Mouse (Mus musculus): ENCODE results near the gene Ak4. TPM values are rescaled to one million over a fixed set of nuclear protein-coding genes. Genes with fewer than 3 reads are reported as not detected.

Gene Ak4
- polyA plus RNA-seq (2012; rRNA removed) (17.9 and 18.4 TPM in 2 replicates), polyA plus RNA-seq (2014; fragmentation: Nextera tagmentation; extraction: Ambion mirVana) (5.8 TPM in 2 replicates)

DNA sequence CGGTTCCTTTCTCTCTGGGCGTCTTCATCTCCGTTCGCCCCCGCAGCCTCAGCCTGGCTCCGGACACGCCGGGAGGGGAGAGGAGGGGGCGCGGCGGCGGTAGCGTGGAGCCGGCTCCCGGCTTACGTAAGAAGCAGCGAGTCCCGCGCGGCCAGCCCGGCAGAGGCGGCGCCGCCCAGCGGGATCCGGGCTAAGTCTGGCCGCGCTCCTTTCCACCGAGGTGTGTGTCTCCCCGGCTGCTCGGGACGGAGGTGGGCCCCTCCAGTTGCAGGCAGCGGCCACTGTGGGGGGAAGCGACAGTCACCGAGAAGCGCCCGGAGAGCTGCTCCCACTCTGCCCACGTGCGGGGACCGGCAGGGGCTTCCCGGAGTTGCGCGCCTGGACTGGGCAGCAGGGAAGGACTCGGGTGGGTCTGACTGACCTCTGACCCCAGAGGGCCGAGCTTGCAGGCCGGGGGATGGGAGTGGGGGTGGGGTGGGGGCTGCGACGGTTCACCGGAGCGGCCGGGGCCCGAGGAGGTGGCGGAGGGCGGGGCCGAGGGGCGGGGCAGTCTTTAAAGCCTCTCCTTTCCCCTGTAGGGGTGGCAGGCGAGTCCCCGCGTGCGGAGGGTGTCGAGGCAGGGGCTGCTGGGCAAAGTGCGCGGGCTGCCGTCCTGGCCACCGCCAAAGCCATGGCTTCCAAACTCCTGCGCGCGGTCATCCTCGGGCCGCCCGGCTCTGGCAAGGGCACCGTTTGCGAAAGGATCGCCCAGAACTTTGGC is at the start of gene Ak4:
TSS of gene Ak4 (plus strand) at position 127 of the 760 bp plus-strand sequence.
- WGBS, result under 1% methylated on average over 35 of the region's 74 CpGs
- H3K9me3 ChIP-seq (ENCODE audit: control insufficient read depth, low read length), result no peaks in the 10 kb centered on the region
- peak within 1 kb of the TSS; percentile 55 for H3K27ac ChIP-seq (replicated peaks; ENCODE audit: low read depth, low read length)
- peak within 1 kb of the TSS; percentile 89 for H3K4me2 ChIP-seq (replicated peaks; ENCODE audit: low read depth, low read length, severe bottlenecking)
- no peaks in the 10 kb centered on the region for H3K27me3 ChIP-seq (ENCODE audit: control insufficient read depth, insufficient read depth, low read length)
- peak within 1 kb of the TSS; percentile 87 for H3K9ac ChIP-seq (ENCODE audit: low read depth, low read length, severe bottlenecking)
- H3K4me1 ChIP-seq (ENCODE audit: control insufficient read depth, insufficient read depth, low read length), result peaks cover 5% of the 10 kb centered on the region; the same call in 1 of the 2 replicates
- peak; percentile 84 for ATAC-seq (ENCODE audit: low FRiP score, low read depth)
- H3K4me3 ChIP-seq (replicated peaks; ENCODE audit: low read length), result peak within 1 kb of the TSS; percentile 87
- DNase-seq (ENCODE audit: low spot score), result peak; percentile 31
- no peaks in the 10 kb centered on the region for H3K36me3 ChIP-seq (ENCODE audit: control insufficient read depth, insufficient read depth, low read length)
- 0 out of 2 replicates have a peak, but pooled peaks have one; percentile 15 for TF ChIP-seq POLR2A (IDR thresholded peaks at IDR 0.05; ENCODE audit: borderline replicate concordance, extremely low read depth, insufficient read depth, insufficient read length)

DNA sequence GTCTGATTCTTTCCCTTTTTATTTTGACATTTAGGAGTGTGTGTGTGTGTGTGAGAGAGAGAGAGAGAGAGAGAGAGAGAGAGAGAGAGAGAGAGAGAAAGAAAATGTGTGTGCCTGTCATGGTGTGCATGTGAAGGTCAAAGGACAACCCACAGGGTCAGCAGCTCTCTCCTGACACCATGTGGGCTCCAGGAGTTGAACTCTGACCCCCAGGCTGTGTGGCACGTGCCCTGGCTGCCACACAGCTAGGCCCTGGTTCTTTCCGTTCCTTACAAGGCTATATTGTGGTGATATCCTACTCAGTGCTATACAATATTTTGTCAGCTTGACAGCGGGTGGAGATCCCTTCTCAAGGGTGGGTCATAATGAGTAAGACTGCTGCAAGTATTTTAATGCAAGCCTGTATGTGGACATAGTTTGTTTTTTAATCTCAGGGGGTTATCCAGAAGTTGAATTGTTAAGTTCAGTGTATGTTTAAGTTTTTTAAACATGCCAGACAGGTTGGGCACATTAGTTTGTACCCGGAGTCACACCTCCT is 49.3 kb upstream of the Ak4 start:
- no peak for TF ChIP-seq POLR2A (IDR thresholded peaks at IDR 0.05; ENCODE audit: borderline replicate concordance, extremely low read depth, insufficient read depth, insufficient read length)
- Histone ChIP-seq H3K36me3 (ENCODE audit: control insufficient read depth, insufficient read depth, low read length) (no peaks in the 10 kb centered on the region), H3K27me3 (ENCODE audit: control insufficient read depth, insufficient read depth, low read length) (no peaks in the 10 kb centered on the region), H3K4me1 (ENCODE audit: control insufficient read depth, insufficient read depth, low read length) (no peaks in the 10 kb centered on the region), H3K9ac (ENCODE audit: low read depth, low read length, severe bottlenecking) (no peak overlapping the region), H3K9me3 (ENCODE audit: control insufficient read depth, low read length) (no peaks in the 10 kb centered on the region), H3K4me3 (replicated peaks; ENCODE audit: low read length) (no peak overlapping the region), H3K4me2 (replicated peaks; ENCODE audit: low read depth, low read length, severe bottlenecking) (no peak overlapping the region), H3K27ac (replicated peaks; ENCODE audit: low read depth, low read length) (no peak overlapping the region)
- DNase-seq (ENCODE audit: low spot score), result no peak
- ATAC-seq (ENCODE audit: low FRiP score, low read depth), result no peak
- 61% methylated on average over 4 of the region's 4 CpGs for WGBS

- DNase-seq (ENCODE audit: low spot score) (no peak), ATAC-seq (ENCODE audit: low FRiP score, low read depth) (no peak)
- no peak for TF ChIP-seq POLR2A (IDR thresholded peaks at IDR 0.05; ENCODE audit: borderline replicate concordance, extremely low read depth, insufficient read depth, insufficient read length)
- no peaks in the 10 kb centered on the region for H3K9me3 ChIP-seq (ENCODE audit: control insufficient read depth, low read length)
- no peaks in the 10 kb centered on the region for H3K4me1 ChIP-seq (ENCODE audit: control insufficient read depth, insufficient read depth, low read length)
- H3K9ac ChIP-seq (ENCODE audit: low read depth, low read length, severe bottlenecking), result no peak overlapping the region
- H3K4me2 ChIP-seq (replicated peaks; ENCODE audit: low read depth, low read length, severe bottlenecking), result no peak overlapping the region
- WGBS, result 70% methylated on average over 2 of the region's 2 CpGs
- H3K36me3 ChIP-seq (ENCODE audit: control insufficient read depth, insufficient read depth, low read length), result no peaks in the 10 kb centered on the region
- H3K4me3 ChIP-seq (replicated peaks; ENCODE audit: low read length), result no peak overlapping the region
- H3K27ac ChIP-seq (replicated peaks; ENCODE audit: low read depth, low read length), result no peak overlapping the region
- H3K27me3 ChIP-seq (ENCODE audit: control insufficient read depth, insufficient read depth, low read length), result no peaks in the 10 kb centered on the region
Measured at GRCm38 (mm10) chr4:101372283-101372682, 46.8 kb upstream of the Ak4 start.

- H3K9me3 ChIP-seq (ENCODE audit: control insufficient read depth, low read length), result no peaks in the 10 kb centered on the region
- no peaks in the 10 kb centered on the region for H3K36me3 ChIP-seq (ENCODE audit: control insufficient read depth, insufficient read depth, low read length)
- TF ChIP-seq POLR2A (IDR thresholded peaks at IDR 0.05; ENCODE audit: borderline replicate concordance, extremely low read depth, insufficient read depth, insufficient read length), result no peak
- no peak overlapping the region for H3K9ac ChIP-seq (ENCODE audit: low read depth, low read length, severe bottlenecking)
- ATAC-seq (ENCODE audit: low FRiP score, low read depth) (no peak), DNase-seq (ENCODE audit: low spot score) (no peak)
- no peak overlapping the region for H3K27ac ChIP-seq (replicated peaks; ENCODE audit: low read depth, low read length)
- H3K4me1 ChIP-seq (ENCODE audit: control insufficient read depth, insufficient read depth, low read length), result no peaks in the 10 kb centered on the region
- no peak overlapping the region for H3K4me2 ChIP-seq (replicated peaks; ENCODE audit: low read depth, low read length, severe bottlenecking)
- no peaks in the 10 kb centered on the region for H3K27me3 ChIP-seq (ENCODE audit: control insufficient read depth, insufficient read depth, low read length)
- WGBS, result 91% methylated on average over 6 of the region's 6 CpGs
- H3K4me3 ChIP-seq (replicated peaks; ENCODE audit: low read length), result no peak overlapping the region
Measured at GRCm38 (mm10) chr4:101372751-101373150, 46.3 kb upstream of the Ak4 start.

GRCm38 (mm10) chr4:101374104-101374503 is 45.0 kb upstream of the Ak4 start:
- DNase-seq (ENCODE audit: low spot score) (no peak), ATAC-seq (ENCODE audit: low FRiP score, low read depth) (no peak)
- Histone ChIP-seq H3K9me3 (ENCODE audit: control insufficient read depth, low read length) (no peaks in the 10 kb centered on the region), H3K36me3 (ENCODE audit: control insufficient read depth, insufficient read depth, low read length) (no peaks in the 10 kb centered on the region), H3K27me3 (ENCODE audit: control insufficient read depth, insufficient read depth, low read length) (no peaks in the 10 kb centered on the region), H3K4me2 (replicated peaks; ENCODE audit: low read depth, low read length, severe bottlenecking) (no peak overlapping the region), H3K27ac (replicated peaks; ENCODE audit: low read depth, low read length) (no peak overlapping the region), H3K4me1 (ENCODE audit: control insufficient read depth, insufficient read depth, low read length) (no peaks in the 10 kb centered on the region), H3K4me3 (replicated peaks; ENCODE audit: low read length) (no peak overlapping the region), H3K9ac (ENCODE audit: low read depth, low read length, severe bottlenecking) (no peak overlapping the region)
- TF ChIP-seq POLR2A (IDR thresholded peaks at IDR 0.05; ENCODE audit: borderline replicate concordance, extremely low read depth, insufficient read depth, insufficient read length), result no peak
- 70% methylated on average over 8 of the region's 8 CpGs for WGBS

All from limb, embryonic 14.5 days (tissue).